Mouse (Mus musculus): Measurements from ENCODE around the gene Supt3.

DNA sequence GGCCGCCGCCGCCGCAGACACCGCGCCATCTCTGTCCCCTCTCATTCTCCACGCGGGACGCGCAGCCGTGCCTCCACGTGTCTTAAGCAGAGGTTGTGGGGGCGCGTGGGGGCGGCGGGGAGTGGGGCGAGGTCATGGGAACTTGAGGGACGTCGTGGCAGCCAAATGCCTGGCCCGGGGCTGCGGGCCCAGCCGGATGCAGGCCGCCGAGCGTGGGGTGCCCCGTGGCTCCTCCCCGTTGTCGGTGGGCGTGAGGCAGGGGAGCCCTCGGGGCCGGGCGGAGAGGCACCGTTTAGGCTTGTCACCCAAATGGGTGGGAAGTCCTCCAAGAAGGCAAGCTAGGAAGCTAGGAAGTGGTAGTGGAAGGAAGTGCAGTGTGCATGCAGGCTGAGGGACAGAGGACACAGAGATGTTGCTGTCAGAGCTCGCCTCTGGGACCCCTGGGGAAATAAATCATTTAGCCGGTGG, 419 bp downstream of the Supt3 start:
- TF ChIP-seq CTCF (IDR thresholded peaks at IDR 0.05; ENCODE audit: low read depth, low read length), result no peak
- TF ChIP-seq POLR2A (IDR thresholded peaks at IDR 0.05; ENCODE audit: insufficient read depth, low read length), result no peak
- TF ChIP-seq EP300 (IDR thresholded peaks at IDR 0.05; ENCODE audit: insufficient read depth, low read depth, low read length), result no peak

Measured in ES-Bruce4 (cell line).